Mouse (Mus musculus) MEL (cell line): ENCODE measurements at regions not wholly inside any gene's neighbourhood (a gene's known extent, or its start where the extent isn't known, plus 50 kb on each side); places are given as distances from the start of the nearest gene placed in this dataset.

Experiments used
- DNase-seq: peaks from one replicate; pipeline ENCODE4 v3.0.0; 2011; ENCODE audit warnings: low read depth, low spot score
- H3K27ac ChIP-seq: 2 replicates; pipeline ENCODE4 v1.5.1; 2012; ENCODE audit warnings: low read depth, mild to moderate bottlenecking, control low read depth, low read length, moderate library complexity; ENCODE audit not compliant: control insufficient read depth
- H3K27me3 ChIP-seq, 2 experiments: fragments of 150-350 bp in 1 of 2; sonication (generic) in 1 of 2; 2 replicates each; pipeline ENCODE4 v1.6.1; 2012; ENCODE audit warnings: low read length in 2 of 2, mild to moderate bottlenecking in 2 of 2, improper control_type of control experiment in 1 of 2, moderate library complexity in 1 of 2; ENCODE audit not compliant: insufficient read depth in 2 of 2, control insufficient read depth in 1 of 2
- H3K36me3 ChIP-seq, 2 experiments: 2 replicates each; pipeline ENCODE4 v1.6.1; 2012 to 2014; ENCODE audit warnings: low read length in 2 of 2, improper control_type of control experiment in 1 of 2, inconsistent platforms in 1 of 2, mild to moderate bottlenecking in 1 of 2; ENCODE audit not compliant: insufficient read depth in 2 of 2, control insufficient read depth in 1 of 2
- H3K4me1 ChIP-seq, 2 experiments: fragments of 150-350 bp in 1 of 2; sonication (generic) in 1 of 2; 2 replicates each; pipeline ENCODE4 v1.6.1; 2012; ENCODE audit warnings: low read length in 2 of 2, improper control_type of control experiment in 1 of 2, mild to moderate bottlenecking in 1 of 2; ENCODE audit not compliant: insufficient read depth in 2 of 2, control insufficient read depth in 1 of 2
- H3K4me3 ChIP-seq, 2 experiments: fragments of 150-350 bp in 1 of 2; sonication (generic) in 1 of 2; 2 replicates each; pipeline ENCODE4 v1.5.1; 2012; ENCODE audit warnings: low read depth in 2 of 2, low read length in 2 of 2, mild to moderate bottlenecking in 2 of 2, moderate library complexity in 2 of 2, control low read depth in 1 of 2, improper control_type of control experiment in 1 of 2; ENCODE audit not compliant: control insufficient read depth in 1 of 2, insufficient read depth in 1 of 2
- H3K79me2 ChIP-seq: 2 replicates; pipeline ENCODE4 v1.6.1; 2012; ENCODE audit warnings: mild to moderate bottlenecking, low read length, moderate library complexity; ENCODE audit not compliant: control insufficient read depth, poor library complexity, insufficient read depth
- H3K9ac ChIP-seq: 2 replicates; pipeline ENCODE4 v1.6.1; 2012; ENCODE audit warnings: low read depth, mild to moderate bottlenecking, control low read depth, low read length, moderate library complexity; ENCODE audit not compliant: control insufficient read depth, poor library complexity, severe bottlenecking
- H3K9me3 ChIP-seq: fragments of 150-350 bp; sonication (generic); replicated peaks from 2 replicates; pipeline ENCODE4 v1.6.1; 2012; ENCODE audit warnings: mild to moderate bottlenecking, low read length, improper control_type of control experiment, moderate library complexity; ENCODE audit not compliant: insufficient read depth
- CHD2 ChIP-seq: IDR thresholded peaks from 2 replicates; pipeline ENCODE4 v1.6.1; 2011; ENCODE audit warnings: low read length, improper control_type of control experiment
- CTCF ChIP-seq, 3 experiments: IDR thresholded peaks in 2 of 3; conservative IDR thresholded peaks in 1 of 3; 2 replicates each; pipeline ENCODE4 v1.5.1; 2011 to 2012; ENCODE audit warnings: low read length in 3 of 3, low read depth in 2 of 3, mild to moderate bottlenecking in 2 of 3, improper control_type of control experiment in 1 of 3, inconsistent platforms in 1 of 3, mixed read lengths in 1 of 3, moderate library complexity in 1 of 3; ENCODE audit not compliant: control insufficient read depth in 1 of 3, insufficient read depth in 1 of 3, poor library complexity in 1 of 3, severe bottlenecking in 1 of 3
- EP300 ChIP-seq, 2 experiments: IDR thresholded peaks; 2 replicates each; pipeline ENCODE4 v1.6.1; 2011; ENCODE audit warnings: improper control_type of control experiment in 2 of 2, low read length in 2 of 2, low read depth in 1 of 2, mild to moderate bottlenecking in 1 of 2
- GATA1 ChIP-seq: IDR thresholded peaks from 2 replicates; pipeline ENCODE4 v1.6.1; 2011; ENCODE audit warnings: low read depth, low read length, improper control_type of control experiment
- KAT2A ChIP-seq: conservative IDR thresholded peaks from 2 replicates; pipeline ENCODE4 v1.6.1; 2012; ENCODE audit warnings: low read depth, low read length, improper control_type of control experiment, inconsistent platforms
- MAZ ChIP-seq: IDR thresholded peaks from 2 replicates; pipeline ENCODE4 v1.6.1; 2012; ENCODE audit warnings: low read depth, mild to moderate bottlenecking, inconsistent platforms, low read length, improper control_type of control experiment
- MEF2A ChIP-seq: IDR thresholded peaks from 2 replicates; pipeline ENCODE4 v1.6.1; 2014; ENCODE audit warnings: low read depth, mild to moderate bottlenecking, inconsistent platforms, low read length, improper control_type of control experiment; ENCODE audit not compliant: poor library complexity, insufficient replicate concordance, severe bottlenecking; ENCODE audit errors: extremely low read depth
- MYB ChIP-seq: IDR thresholded peaks from 2 replicates; pipeline ENCODE4 v1.6.1; 2011; ENCODE audit warnings: mild to moderate bottlenecking, low read depth, low read length, improper control_type of control experiment
- NELFE ChIP-seq: IDR thresholded peaks from 2 replicates; pipeline ENCODE4 v1.6.1; 2011; ENCODE audit warnings: low read depth, low read length, improper control_type of control experiment
- RAD21 ChIP-seq: IDR thresholded peaks from 2 replicates; pipeline ENCODE4 v1.6.1; 2011; ENCODE audit warnings: mild to moderate bottlenecking, low read depth, low read length, improper control_type of control experiment
- SMC3 ChIP-seq: IDR thresholded peaks from 2 replicates; pipeline ENCODE4 v1.6.1; 2011; ENCODE audit warnings: low read depth, low read length, improper control_type of control experiment
- TBP ChIP-seq: IDR thresholded peaks from 2 replicates; pipeline ENCODE4 v1.8.0; 2011; ENCODE audit warnings: low read depth, low read length, improper control_type of control experiment
- UBTF ChIP-seq: IDR thresholded peaks from 2 replicates; pipeline ENCODE4 v1.6.1; 2012; ENCODE audit warnings: low read depth, mild to moderate bottlenecking, inconsistent platforms, low read length, improper control_type of control experiment, moderate library complexity, borderline replicate concordance; ENCODE audit not compliant: insufficient read depth
- USF1 ChIP-seq: IDR thresholded peaks from 2 replicates; pipeline ENCODE4 v1.6.1; 2014; ENCODE audit warnings: low read depth, mild to moderate bottlenecking, inconsistent platforms, low read length, improper control_type of control experiment, moderate library complexity
- USF2 ChIP-seq, 2 experiments: IDR thresholded peaks; 2 replicates each; pipeline ENCODE4 v1.6.1; 2011 to 2012; ENCODE audit warnings: improper control_type of control experiment in 2 of 2, low read length in 2 of 2, borderline replicate concordance in 1 of 2, inconsistent platforms in 1 of 2, low read depth in 1 of 2, mild to moderate bottlenecking in 1 of 2; ENCODE audit not compliant: insufficient read depth in 1 of 2
- ZC3H11A ChIP-seq: IDR thresholded peaks from 2 replicates; pipeline ENCODE4 v1.6.1; 2012; ENCODE audit warnings: low read depth, mild to moderate bottlenecking, inconsistent platforms, low read length, improper control_type of control experiment
- ZKSCAN1 ChIP-seq: IDR thresholded peaks from 2 replicates; pipeline ENCODE4 v1.6.1; 2012; ENCODE audit warnings: low read depth, mild to moderate bottlenecking, inconsistent platforms, low read length, improper control_type of control experiment, moderate library complexity
- ZMIZ1 ChIP-seq: IDR thresholded peaks from 2 replicates; pipeline ENCODE4 v1.6.1; 2012; ENCODE audit warnings: low read depth, mild to moderate bottlenecking, inconsistent platforms, low read length, improper control_type of control experiment, moderate library complexity

DNA sequence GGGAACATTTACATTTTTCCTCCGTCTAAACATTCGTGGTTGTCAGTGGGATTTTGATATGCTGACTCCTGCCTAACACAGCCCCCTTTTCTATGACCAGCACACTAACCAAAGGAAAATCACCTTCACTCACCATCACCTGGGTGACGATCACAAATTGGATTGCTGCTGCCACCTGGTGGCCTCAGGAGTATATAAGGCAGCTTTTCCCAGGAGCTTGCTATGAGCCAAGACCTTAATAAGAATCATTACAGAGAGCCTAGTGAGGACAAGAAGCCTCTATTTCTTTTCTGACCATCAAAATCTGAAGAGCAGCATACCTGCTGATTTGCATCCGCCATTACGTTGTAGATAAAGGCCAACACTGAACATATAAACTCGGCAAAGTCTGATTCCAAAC, 137.3 kb upstream of the Nabp1 start:
- TF ChIP-seq TBP, result no peak
- no peak for TF ChIP-seq USF2 (IDR thresholded peaks at IDR 0.05; ENCODE audit: borderline replicate concordance in 1 of 2, insufficient read depth in 1 of 2, low read depth in 1 of 2, low read length in 2 of 2)
- TF ChIP-seq UBTF, result no peak
- peak; percentile 69 for TF ChIP-seq RAD21
- TF ChIP-seq CTCF (IDR thresholded peaks at IDR 0.05 in 2 of 3, conservative IDR thresholded peaks at IDR 0.05 in 1 of 3; ENCODE audit: control insufficient read depth in 1 of 3, insufficient read depth in 1 of 3, low read depth in 2 of 3, low read length in 3 of 3, poor library complexity in 1 of 3, severe bottlenecking in 1 of 3), result peak; percentile 49 to 71 (median 68)
- TF ChIP-seq KAT2A, result no peak
- TF ChIP-seq USF1, result no peak
- peak; percentile 29; the same call in 1 of the 2 replicates for TF ChIP-seq ZC3H11A
- no peak for TF ChIP-seq MAZ
- TF ChIP-seq CHD2, result no peak
- 0 out of 2 replicates have a peak, but pooled peaks have one; percentile 5 for TF ChIP-seq ZKSCAN1
- TF ChIP-seq GATA1, result no peak
- no peak for TF ChIP-seq ZMIZ1
- peak; percentile 75 for TF ChIP-seq SMC3
- TF ChIP-seq NELFE, result no peak
- no peak for TF ChIP-seq EP300 (IDR thresholded peaks at IDR 0.05; ENCODE audit: low read depth in 1 of 2, low read length in 2 of 2)
- no peak for TF ChIP-seq MEF2A
- TF ChIP-seq MYB, result no peak
- peak; percentile 47 for DNase-seq
- no peaks in the 10 kb centered on the region for H3K9me3 ChIP-seq

DNA sequence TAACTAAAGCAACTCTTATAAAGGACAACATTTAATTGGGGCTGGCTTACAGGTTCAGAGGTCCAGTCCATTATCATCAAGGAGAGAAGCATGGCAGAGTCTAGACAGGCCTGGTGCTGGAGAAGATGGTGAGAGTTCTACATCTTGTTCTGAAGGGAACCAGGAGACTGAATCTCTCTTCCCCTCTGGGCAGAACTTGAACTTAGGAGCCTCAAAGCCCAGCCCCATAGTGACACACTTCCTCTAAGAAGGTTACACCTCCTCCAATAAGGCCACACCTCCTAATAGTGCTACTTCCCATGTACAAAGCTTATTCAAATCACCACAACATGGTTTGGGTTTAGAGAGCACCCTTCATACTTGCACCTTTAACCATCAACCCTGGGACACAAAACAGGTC, 136.5 kb upstream of the Nabp1 start:
- Histone ChIP-seq H3K4me1 (no peaks in the 10 kb centered on the region), H3K27ac (no peak overlapping the region), H3K27me3 (no peaks in the 10 kb centered on the region), H3K9ac (no peak overlapping the region), H3K9me3 (no peaks in the 10 kb centered on the region), H3K36me3 (no peaks in the 10 kb centered on the region), H3K4me3 (no peak overlapping the region), H3K79me2 (no peaks in the 10 kb centered on the region)
- TF ChIP-seq USF1, result no peak
- TF ChIP-seq GATA1, result no peak
- no peak for TF ChIP-seq NELFE
- TF ChIP-seq MAZ, result no peak
- no peak for TF ChIP-seq CTCF (IDR thresholded peaks at IDR 0.05 in 2 of 3, conservative IDR thresholded peaks at IDR 0.05 in 1 of 3; ENCODE audit: control insufficient read depth in 1 of 3, insufficient read depth in 1 of 3, low read depth in 2 of 3, low read length in 3 of 3, poor library complexity in 1 of 3, severe bottlenecking in 1 of 3)
- no peak for TF ChIP-seq RAD21
- no peak for DNase-seq

More for the DNA sequence above, 137.3 kb upstream of the Nabp1 start:
- no peaks in the 10 kb centered on the region for H3K79me2 ChIP-seq
- H3K4me1 ChIP-seq, result no peaks in the 10 kb centered on the region
- no peaks in the 10 kb centered on the region for H3K27me3 ChIP-seq
- no peak overlapping the region for H3K9ac ChIP-seq
- H3K27ac ChIP-seq, result no peak overlapping the region
- H3K4me3 ChIP-seq, result no peak overlapping the region
- no peaks in the 10 kb centered on the region for H3K36me3 ChIP-seq
